Mouse (Mus musculus) layer of hippocampus, postnatal 25 days (tissue): Measurements from ENCODE around the gene Odf4. TPM values are rescaled to one million over a fixed set of nuclear protein-coding genes. Genes with fewer than 3 reads are reported as not detected.

Experiments used
- DNase-seq, 2 experiments: peaks; one replicate each; pipeline ENCODE4 v3.0.0; 2022; ENCODE audit warnings: mixed read lengths in 2 of 2, low spot score in 1 of 2; ENCODE audit errors: extremely low spot score in 1 of 2
- total RNA-seq, 2 experiments: library from RNA; stranded (reverse); gene quantifications; 2 replicates each; pipeline ENCODE4 v1.2.3; 2021

Gene Odf4
- total RNA-seq, 2 experiments from 2014 or later = not detected

DNA sequence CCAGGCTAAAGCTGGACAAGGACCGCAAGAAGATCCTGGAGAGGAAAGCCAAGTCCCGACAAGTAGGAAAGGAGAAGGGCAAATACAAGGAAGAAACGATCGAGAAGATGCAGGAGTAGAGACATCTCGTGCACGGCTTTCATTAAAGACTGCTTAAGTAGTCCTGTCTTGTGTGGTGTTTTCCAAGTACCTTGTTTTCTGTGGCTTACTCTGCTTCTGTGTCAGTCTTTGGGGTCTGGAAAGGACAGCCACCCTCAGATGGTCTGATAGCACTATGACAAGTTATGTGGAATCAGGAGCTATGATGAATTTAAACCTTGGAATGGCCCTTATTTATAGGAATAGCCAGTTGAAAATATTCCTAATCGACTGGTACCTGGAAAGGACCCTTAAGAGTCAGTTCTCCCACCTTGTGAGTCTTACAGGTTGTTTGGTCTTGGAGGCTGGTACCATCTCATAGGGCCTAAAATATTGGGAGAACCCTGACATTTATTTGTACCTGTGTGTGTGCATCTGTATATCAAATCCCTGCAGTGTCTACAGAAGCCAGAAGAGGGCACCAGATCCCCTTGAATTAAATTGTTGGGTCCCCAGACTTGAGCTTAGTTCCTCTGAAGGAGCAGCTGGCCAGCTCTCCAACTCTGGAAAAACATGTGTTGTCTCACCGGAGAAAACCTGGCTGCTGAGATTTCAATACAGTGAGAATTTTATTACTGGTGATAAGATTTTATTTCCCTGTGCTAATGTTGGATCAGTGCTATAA is 22.3 kb downstream of the Odf4 start:
- DNase-seq = peak; percentile 52 to 81

DNA sequence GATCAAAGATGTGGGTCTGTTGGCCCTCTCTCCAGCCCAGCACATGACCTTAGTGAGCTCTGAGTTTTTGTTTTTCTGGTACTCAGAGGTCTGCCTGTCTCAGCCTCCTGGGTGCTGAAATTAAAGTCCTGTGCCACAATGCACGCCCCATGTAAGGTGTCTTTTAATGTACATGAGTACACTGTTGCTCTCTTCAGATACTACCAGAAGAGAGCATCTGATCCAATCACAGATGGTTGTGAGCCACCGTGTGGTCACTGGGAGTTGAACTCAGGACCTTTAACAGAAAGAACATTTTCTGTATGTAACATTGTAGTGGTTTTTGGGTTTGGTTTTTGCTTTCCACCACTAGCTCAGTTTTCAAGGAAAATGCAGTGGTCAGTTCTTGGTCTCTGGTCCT is 23.1 kb downstream of the Odf4 start:
- no peak for DNase-seq

DNA sequence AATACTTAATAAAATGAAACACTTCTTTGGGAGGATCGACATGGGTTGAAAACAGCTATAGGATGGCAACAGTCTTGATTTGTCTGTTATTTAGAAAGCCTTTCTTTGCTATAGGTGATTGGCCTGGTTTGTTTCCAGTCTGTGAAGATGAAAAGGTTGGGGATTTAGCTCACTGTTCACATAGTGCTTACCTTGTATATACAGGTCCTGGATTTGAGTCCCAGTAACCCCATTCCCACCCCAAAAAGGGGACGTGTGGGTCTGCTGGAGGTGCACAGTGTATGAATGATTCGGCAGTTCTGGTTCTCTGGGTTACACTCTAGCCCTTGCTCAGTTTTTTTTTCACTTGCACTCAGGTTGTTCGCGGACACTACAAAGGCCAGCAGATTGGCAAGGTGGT is 24.1 kb downstream of the Odf4 start:
- DNase-seq = no peak

- DNase-seq = no peak
These were observed 24.5 kb downstream of the Odf4 start for GRCm38 (mm10) chr11:68902367-68902766.

- DNase-seq = no peak
These were observed 24.9 kb downstream of the Odf4 start for GRCm38 (mm10) chr11:68902047-68902364.

- peak; percentile 96 to 99 for DNase-seq
These were observed 25.4 kb downstream of the Odf4 start, which contains the start of gene Rpl26 for GRCm38 (mm10) chr11:68901351-68902046. Gene Rpl26 (plus strand): TSS chr11:68901583.

DNA sequence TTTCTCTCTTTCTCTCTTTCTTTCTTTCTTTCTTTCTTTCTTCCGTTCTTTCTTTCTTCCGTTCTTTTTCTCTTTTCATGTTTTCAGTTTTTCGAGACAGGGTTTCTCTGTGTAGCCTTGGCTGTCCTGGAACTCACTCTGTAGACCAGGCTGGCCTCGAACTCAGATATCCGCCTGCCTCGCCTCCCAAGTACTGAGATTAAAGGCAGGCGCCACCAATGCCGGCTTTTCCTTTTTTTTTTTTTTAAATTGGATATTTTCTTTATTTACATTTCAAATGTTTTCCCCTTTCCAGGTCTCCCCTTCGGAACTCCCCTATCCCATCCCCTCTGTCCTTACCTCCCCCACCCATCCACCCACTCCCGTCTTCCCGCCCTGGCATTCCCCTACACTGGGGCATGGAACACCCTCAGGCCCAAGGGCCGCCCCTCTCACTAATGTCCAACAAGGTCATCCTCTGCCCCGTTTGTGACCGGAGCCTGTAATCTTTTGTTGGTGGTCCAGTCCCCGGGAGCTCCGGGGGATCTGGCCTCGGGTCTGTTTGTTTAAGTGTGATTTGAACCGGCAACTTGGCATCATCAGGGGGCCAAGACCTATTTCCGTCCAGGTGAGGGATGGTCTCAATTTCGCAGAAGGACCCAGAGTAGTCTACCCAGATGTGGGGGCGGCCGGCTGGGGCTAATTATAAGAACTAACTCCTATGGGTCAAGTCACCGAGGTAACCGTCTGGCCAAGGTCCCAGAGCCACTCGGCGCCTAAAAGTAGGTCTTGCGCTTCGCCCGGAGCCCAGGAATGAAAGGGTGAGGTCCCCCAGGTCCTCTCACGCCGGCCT is 26.1 kb downstream of the Odf4 start:
- DNase-seq = peak; percentile 5 to 17

- no peak for DNase-seq
These were observed 27.1 kb downstream of the Odf4 start for GRCm38 (mm10) chr11:68899815-68900214.

- no peak for DNase-seq
These were observed 28.1 kb downstream of the Odf4 start for GRCm38 (mm10) chr11:68898790-68899189.

GRCm38 (mm10) chr11:68897838-68898237 is 29.0 kb downstream of the Odf4 start:
- no peak for DNase-seq

GRCm38 (mm10) chr11:68897120-68897519 is 29.8 kb downstream of the Odf4 start:
- DNase-seq = no peak

DNA sequence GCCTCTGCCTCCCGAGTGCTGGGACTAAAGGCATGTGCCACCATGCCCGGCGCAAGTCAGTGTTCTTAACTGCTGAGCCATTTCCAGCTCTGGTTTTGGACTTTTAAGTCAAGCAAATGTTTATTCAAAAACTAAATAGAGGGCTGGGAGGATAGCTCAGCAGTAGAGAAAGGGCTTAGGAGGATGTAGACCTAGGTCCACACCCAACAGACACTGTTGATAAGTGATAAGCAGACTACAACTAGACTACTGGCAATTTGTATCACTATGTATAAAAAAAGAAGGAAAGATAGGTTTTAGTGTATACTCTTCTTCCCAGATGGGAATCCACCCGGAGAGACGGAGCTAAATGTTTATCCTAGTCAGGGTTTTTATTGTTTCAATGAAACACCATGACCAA is 30.6 kb downstream of the Odf4 start:
- no peak for DNase-seq

DNA sequence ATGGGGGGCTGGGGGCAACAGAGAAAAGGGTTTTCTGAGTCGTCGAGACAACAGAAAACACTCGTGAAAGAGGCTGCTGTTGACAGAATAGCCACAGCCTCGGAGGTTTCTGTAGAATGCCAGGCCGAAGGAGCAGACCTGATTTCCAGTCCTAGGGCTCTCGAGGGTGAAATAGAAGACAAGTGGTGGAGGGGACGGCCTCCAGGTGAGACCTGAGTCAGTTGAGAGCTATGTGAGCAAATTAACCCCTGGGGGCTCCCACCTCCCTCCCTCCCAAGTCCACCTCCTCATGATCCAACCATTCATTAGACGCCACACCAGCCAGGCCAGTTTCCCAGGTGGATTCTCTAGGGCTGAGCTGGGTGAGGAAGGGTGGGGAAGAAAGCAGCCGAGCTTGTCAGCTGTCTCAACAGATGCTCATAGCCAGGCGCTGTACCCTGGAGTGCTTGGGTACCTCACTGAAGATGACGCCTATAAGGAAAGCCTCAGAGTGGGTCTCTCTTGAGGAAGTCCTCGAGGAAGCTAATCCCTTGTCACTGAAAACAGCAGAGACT is 32.9 kb downstream of the Odf4 start:
- no peak for DNase-seq

GRCm38 (mm10) chr11:68892233-68892832 is 34.5 kb downstream of the Odf4 start:
- DNase-seq = no peak

DNA sequence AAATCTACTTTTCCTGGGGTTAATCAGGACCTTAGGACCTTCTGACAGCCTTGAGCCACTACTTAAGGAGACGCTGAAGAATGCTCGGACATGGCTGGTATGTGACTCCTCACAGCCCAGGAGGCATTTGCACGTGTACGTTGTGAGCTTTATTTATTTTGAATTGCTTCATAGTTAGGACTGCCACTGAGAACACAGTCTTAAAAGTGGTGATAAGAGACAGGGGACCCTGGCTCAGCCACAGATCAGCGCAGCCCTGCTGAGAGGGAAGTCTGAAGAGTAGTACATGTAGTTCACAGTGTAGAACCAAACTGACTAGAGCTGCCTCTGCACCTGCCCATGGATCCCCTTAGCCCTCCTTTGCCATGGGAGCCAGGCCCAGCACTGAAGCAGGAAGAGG is 35.1 kb downstream of the Odf4 start:
- no peak for DNase-seq

DNA sequence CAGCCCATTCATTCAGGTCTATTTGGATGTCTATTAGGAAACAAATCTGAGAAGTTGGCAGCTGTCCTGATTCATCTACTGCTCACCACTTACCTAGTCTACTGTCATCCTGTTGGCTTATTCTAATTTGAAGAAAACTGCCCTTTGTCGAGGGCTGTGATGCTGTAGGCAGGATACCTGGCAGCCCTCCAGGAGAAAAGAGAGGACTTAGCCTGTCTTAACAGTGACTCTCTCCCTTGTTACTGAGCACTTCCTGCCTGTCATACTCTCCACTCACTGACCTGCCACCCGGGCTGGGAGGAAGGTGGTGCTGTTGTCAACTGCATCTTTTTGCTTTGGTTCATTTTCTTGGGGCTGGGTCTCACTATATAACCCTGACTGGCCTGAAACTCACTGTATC is 36.3 kb downstream of the Odf4 start:
- DNase-seq = peak in 1 of 2 experiments; percentile 10

- DNase-seq = no peak
These were observed 38.2 kb downstream of the Odf4 start for GRCm38 (mm10) chr11:68888653-68889052.

GRCm38 (mm10) chr11:68888253-68888652 is 38.6 kb downstream of the Odf4 start, which contains the start of gene Rnf222:
Gene Rnf222 (plus strand): TSS chr11:68888553.
- DNase-seq = no peak

DNA sequence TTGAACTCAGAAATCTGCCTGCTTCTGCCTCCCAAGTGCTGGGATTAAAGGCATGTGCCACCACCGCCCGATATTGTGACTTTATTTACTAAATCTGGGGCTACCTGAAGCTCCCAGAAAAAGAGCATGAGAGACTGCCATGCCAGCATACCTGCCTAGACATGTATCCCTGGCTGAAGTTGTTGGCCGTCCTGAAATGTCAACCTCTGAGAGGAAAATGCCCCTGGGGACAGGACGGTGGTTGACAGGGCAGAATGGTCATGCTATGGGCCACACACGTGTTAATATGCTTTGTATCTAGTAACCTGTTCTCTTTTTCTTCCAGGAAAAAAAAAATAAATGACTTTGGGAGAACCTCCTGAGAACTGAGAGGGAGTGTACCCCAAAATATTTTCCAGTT is 40.8 kb downstream of the Odf4 start:
- no peak for DNase-seq

DNA sequence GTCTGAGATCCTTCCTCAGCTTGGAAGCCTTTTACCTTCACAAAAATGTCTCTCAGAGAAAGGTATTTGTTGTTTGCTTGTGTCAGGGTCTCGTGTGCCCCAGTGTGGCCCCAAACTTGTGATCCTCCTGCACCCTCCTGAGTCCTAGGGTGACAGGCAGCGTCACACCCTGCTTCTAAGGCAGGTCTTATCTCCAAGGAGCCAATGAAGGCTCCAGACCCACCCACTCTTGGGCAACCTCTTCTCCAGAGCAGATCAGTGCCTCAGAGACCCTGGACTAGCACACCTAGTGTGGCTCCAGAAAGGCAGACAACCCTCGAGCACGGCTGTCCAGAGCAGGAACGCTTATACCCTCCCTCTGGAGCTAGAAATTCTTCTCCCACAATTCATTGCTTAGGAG is 42.5 kb downstream of the Odf4 start:
- no peak for DNase-seq
